Mouse (Mus musculus): ENCODE data around the gene Tssk6. TPM values are rescaled to one million over a fixed set of nuclear protein-coding genes. Genes with fewer than 3 reads are reported as not detected.
"Not testable (repeated sequence)": the region's sequence is repeated elsewhere in the genome, so short reads cannot be mapped to it uniquely, and the experiment has no call there.

The Tssk6 gene
- total RNA-seq, 2 experiments from 2014 or later, result not detected

GRCm38 (mm10) chr8:69919010-69919409, 17.0 kb downstream of the Tssk6 start:
- DNase-seq, result peak; percentile 42

GRCm38 (mm10) chr8:69919876-69920662, 18.1 kb downstream of the Tssk6 start:
- DNase-seq, result no peak

GRCm38 (mm10) chr8:69921141-69921540, 19.2 kb downstream of the Tssk6 start:
- no peak for DNase-seq

GRCm38 (mm10) chr8:69923986-69924385, 22.0 kb downstream of the Tssk6 start:
- DNase-seq, result no peak

- DNase-seq, result no peak
These were observed 24.9 kb downstream of the Tssk6 start for GRCm38 (mm10) chr8:69926901-69927300.

- DNase-seq, result no peak
These were observed 31.8 kb downstream of the Tssk6 start for GRCm38 (mm10) chr8:69933811-69934210.

- DNase-seq, result no peak
These were observed 32.6 kb downstream of the Tssk6 start for GRCm38 (mm10) chr8:69934582-69934981.

- no peak for DNase-seq
These were observed 33.4 kb downstream of the Tssk6 start for GRCm38 (mm10) chr8:69935431-69935830.

- no peak for DNase-seq
These were observed 34.2 kb downstream of the Tssk6 start for GRCm38 (mm10) chr8:69936050-69936794.

GRCm38 (mm10) chr8:69937466-69937865, 35.5 kb downstream of the Tssk6 start:
- DNase-seq, result no peak

GRCm38 (mm10) chr8:69938245-69938982, 36.4 kb downstream of the Tssk6 start:
- DNase-seq, result no peak

- peak; percentile 73 for DNase-seq
These were observed 37.6 kb downstream of the Tssk6 start for GRCm38 (mm10) chr8:69939633-69940032.

- DNase-seq, result no peak
These were observed 38.4 kb downstream of the Tssk6 start for GRCm38 (mm10) chr8:69940386-69940785.

GRCm38 (mm10) chr8:69942495-69942894, 40.5 kb downstream of the Tssk6 start:
- DNase-seq, result not testable (repeated sequence)

GRCm38 (mm10) chr8:69950300-69950699, 48.3 kb downstream of the Tssk6 start:
- DNase-seq, result no peak

Other genes starting within 250 kb of the Tssk6 start
- gene Zfp964, start 247.7 kb upstream of the Tssk6 start, total RNA-seq (2021), result under 1 TPM; 0.59 to 0.74 TPM
- gene Zfp869, start 191.5 kb upstream of the Tssk6 start, total RNA-seq (2021), result 10 to 100 TPM; 10.4 to 10.8 TPM
- gene Zfp963, start 152.2 kb upstream of the Tssk6 start, total RNA-seq (2021), result 1 to 10 TPM; 2.5 to 2.7 TPM
- 1 to 10 TPM; 2.1 to 2.8 TPM for gene Gm20422, start 127.3 kb upstream of the Tssk6 start, total RNA-seq (2021)
- 10 to 100 TPM in 1 of 2 experiments, 1 to 10 TPM in 1; 9.4 to 11.3 TPM for gene Atp13a1, start 111.0 kb upstream of the Tssk6 start, total RNA-seq (2021)
- 10 to 100 TPM; 11.5 to 12.8 TPM for gene Zfp866, start 111.0 kb upstream of the Tssk6 start, total RNA-seq (2021)
- gene Gmip, start 93.5 kb upstream of the Tssk6 start, total RNA-seq (2021), result 1 to 10 TPM; 1.8 to 3.8 TPM
- under 1 TPM; 0.05 to 0.08 TPM for gene Lpar2, start 79.8 kb upstream of the Tssk6 start, total RNA-seq (2021)
- gene Pbx4, start 69.7 kb upstream of the Tssk6 start, total RNA-seq (2021), result not detected
- gene Cilp2, start 14.5 kb upstream of the Tssk6 start, total RNA-seq (2021), result 10 to 100 TPM in 1 of 2 experiments, 1 to 10 TPM in 1; 4.0 to 13.6 TPM
- gene Ndufa13, start 374 bp downstream of the Tssk6 start, total RNA-seq (2021), result 100 to 1,000 TPM; 338 to 343 TPM
- 1 to 10 TPM; 5.6 to 6.9 TPM for gene Yjefn3, start 528 bp downstream of the Tssk6 start, total RNA-seq (2021)
- 10 to 100 TPM; 25.4 to 26.2 TPM for gene Gatad2a, start 94.2 kb downstream of the Tssk6 start, total RNA-seq (2021)
- gene Mau2, start 140.6 kb downstream of the Tssk6 start, total RNA-seq (2021), result 10 to 100 TPM; 24.5 to 25.1 TPM
- 10 to 100 TPM; 13.1 to 15.5 TPM for gene Sugp1, start 140.6 kb downstream of the Tssk6 start, total RNA-seq (2021)
- gene Tm6sf2, start 170.7 kb downstream of the Tssk6 start, total RNA-seq (2021), result 1 to 10 TPM in 1 of 2 experiments, not detected in 1; 1.7 TPM
- under 1 TPM in 1 of 2 experiments, not detected in 1; 0.08 TPM for gene Hapln4, start 181.3 kb downstream of the Tssk6 start, total RNA-seq (2021)
- under 1 TPM in 1 of 2 experiments, not detected in 1; 0.05 TPM for gene Ncan, start 218.7 kb downstream of the Tssk6 start, total RNA-seq (2021)
- gene Nr2c2ap, start 229.1 kb downstream of the Tssk6 start, total RNA-seq (2021), result 1 to 10 TPM; 3.9 to 4.3 TPM
- 1 to 10 TPM; 7.3 to 7.7 TPM for gene Rfxank, start 237.0 kb downstream of the Tssk6 start, total RNA-seq (2021)
- gene Borcs8, start 237.3 kb downstream of the Tssk6 start, total RNA-seq (2021), result 10 to 100 TPM; 14.6 to 16.6 TPM
- under 1 TPM; 0.21 to 0.23 TPM for gene Mef2b, start 237.5 kb downstream of the Tssk6 start, total RNA-seq (2021)